Mouse (Mus musculus) forebrain, postnatal 0 days (tissue): Measurements from ENCODE around the gene Slc2a1. TPM values are rescaled to one million over a fixed set of nuclear protein-coding genes. Genes with fewer than 3 reads are reported as not detected.

Experiments used
- ATAC-seq: fragments of 200-750 bp; cut with Nextera tagmentation; 2 replicates; pipeline ENCODE4 v1.8.0; 2017; ENCODE audit warnings: mild to moderate bottlenecking, moderate library complexity
- DNase-seq: peaks from one replicate; pipeline ENCODE4 v3.0.0-alpha.2; 2015
- H3K27ac ChIP-seq: fragments of 300-500 bp; sonication (generic); 2 replicates; pipeline ENCODE4 v1.5.1; 2014; ENCODE audit warnings: low read depth, mild to moderate bottlenecking, antibody characterized with exemption, low read length, moderate library complexity, mixed read lengths
- H3K27me3 ChIP-seq: fragments of 300-500 bp; sonication (generic); 2 replicates; pipeline ENCODE4 v1.6.1; 2014; ENCODE audit warnings: mild to moderate bottlenecking, low read length, mixed read lengths; ENCODE audit not compliant: insufficient read depth
- H3K36me3 ChIP-seq: fragments of 300-500 bp; sonication (generic); 2 replicates; pipeline ENCODE4 v1.6.1; 2014; ENCODE audit warnings: mild to moderate bottlenecking, moderate library complexity; ENCODE audit not compliant: insufficient read depth
- H3K4me1 ChIP-seq: fragments of 300-500 bp; sonication (generic); 2 replicates; pipeline ENCODE4 v1.6.1; 2014; ENCODE audit warnings: antibody characterized with exemption; ENCODE audit not compliant: insufficient read depth
- H3K4me2 ChIP-seq: fragments of 300-500 bp; sonication (generic); 2 replicates; pipeline ENCODE4 v1.6.1; 2014; ENCODE audit warnings: low read depth, mild to moderate bottlenecking, moderate library complexity
- H3K4me3 ChIP-seq: fragments of 300-500 bp; sonication (generic); 2 replicates; pipeline ENCODE4 v1.5.1; 2014; ENCODE audit warnings: low read depth, low read length, mixed read lengths
- H3K9ac ChIP-seq: fragments of 300-500 bp; sonication (generic); 2 replicates; pipeline ENCODE4 v1.6.1; 2014; ENCODE audit warnings: mild to moderate bottlenecking
- H3K9me3 ChIP-seq: fragments of 300-500 bp; sonication (generic); 2 replicates; pipeline ENCODE4 v1.6.1; 2016; ENCODE audit warnings: low read length
- CTCF ChIP-seq: sonication (generic); IDR thresholded peaks from 2 replicates; pipeline ENCODE4 v1.5.1; 2016; ENCODE audit warnings: antibody characterized with exemption, control low read depth, low read depth
- WGBS: fragments of 180-500 bp; shearing (Covaris S2); extraction: QIAGEN DNeasy Blood & Tissue Kit; methylation state at CpG from one replicate; pipeline ENCODE4 v1.1.7; 2014; 5-methylcytosine and 5-hydroxymethylcytosine counted together
- polyA plus RNA-seq: library from polyadenylated mRNA; unstranded; fragments of >200 nt; fragmentation: Nextera tagmentation; extraction: Ambion mirVana; gene quantifications from 2 replicates; pipeline ENCODE4 v1.2.1, GENCODE M21; 2015
- total RNA-seq: library from RNA; depleted of rRNA; stranded (reverse); fragments of >200 nt; gene quantifications from 2 replicates; pipeline ENCODE4 v1.2.3, GENCODE M21; 2014

Gene Slc2a1
- total and polyA plus RNA-seq, 2 experiments from 2014 or later, result 41.4 to 64.8 TPM

DNA sequence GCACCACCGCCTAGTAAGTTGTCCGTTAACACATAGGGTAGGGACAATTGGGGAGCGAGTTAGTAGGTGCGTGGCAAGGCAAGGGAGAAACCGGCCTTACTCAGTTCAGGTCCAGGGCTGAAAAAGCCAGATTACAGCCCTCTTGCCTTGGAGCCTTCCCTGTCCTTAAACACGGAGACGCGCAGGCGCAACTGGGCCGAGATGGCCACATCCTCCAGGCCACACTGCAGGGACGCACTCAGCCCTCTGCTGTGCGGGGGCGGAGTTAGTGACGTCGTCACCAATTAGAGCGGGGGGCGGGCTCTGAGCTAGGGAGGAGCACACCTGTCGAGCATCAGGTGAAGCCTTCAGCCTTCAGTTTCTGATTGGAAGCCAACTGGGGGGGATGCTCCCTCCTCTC is 29.7 kb downstream of the Slc2a1 start:
- H3K9ac ChIP-seq, result peak overlapping the region; percentile 39

DNA sequence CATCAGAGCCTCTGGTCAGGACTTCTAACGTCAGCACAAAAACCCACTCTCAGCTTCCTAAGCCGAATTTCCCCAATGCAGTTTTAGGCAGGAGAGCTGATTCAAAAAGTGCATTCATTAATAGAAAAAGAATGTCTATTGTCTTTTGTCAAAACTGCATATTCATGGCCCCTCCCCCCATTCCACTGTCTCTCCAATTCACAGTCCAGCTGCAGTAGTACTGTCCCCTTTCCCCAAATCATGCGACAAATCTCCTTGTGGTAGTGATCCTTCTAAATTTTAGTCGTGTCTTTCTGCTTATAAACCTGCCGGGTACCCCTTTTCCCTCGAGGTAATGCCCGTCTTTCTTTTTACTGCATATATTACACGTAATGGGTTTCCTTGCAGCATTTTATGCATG is 30.3 kb downstream of the Slc2a1 start:
- H3K27ac ChIP-seq, result peak overlapping the region; percentile 21; the same call in 1 of the 2 replicates
- H3K4me2 ChIP-seq, result peak overlapping the region; percentile 53
- no peak for DNase-seq
- H3K4me1 ChIP-seq, result 0 out of 2 replicates have a peak, but pooled peaks cover 5% of the 10 kb centered on the region
- H3K27me3 ChIP-seq, result no peaks in the 10 kb centered on the region
- no peaks in the 10 kb centered on the region for H3K9me3 ChIP-seq
- no peak for ATAC-seq
- peak overlapping the region; percentile 24 for H3K4me3 ChIP-seq
- TF ChIP-seq CTCF, result no peak
- 47% methylated on average over 8 of the region's 8 CpGs for WGBS
- peaks cover 23% of the 10 kb centered on the region for H3K36me3 ChIP-seq
- peak overlapping the region; percentile 39; the same call in 1 of the 2 replicates for H3K9ac ChIP-seq

More for the DNA sequence above, 29.7 kb downstream of the Slc2a1 start:
- peak overlapping the region; percentile 53 for H3K4me2 ChIP-seq
- no peak for TF ChIP-seq CTCF
- H3K27me3 ChIP-seq, result no peaks in the 10 kb centered on the region
- H3K4me3 ChIP-seq, result peak overlapping the region; percentile 24
- peak; percentile 83 for DNase-seq
- peak overlapping the region; percentile 21; the same call in 1 of the 2 replicates for H3K27ac ChIP-seq
- 0 out of 2 replicates have a peak, but pooled peaks cover 5% of the 10 kb centered on the region for H3K4me1 ChIP-seq
- peak; percentile 75 for ATAC-seq
- 14% methylated on average over 18 of the region's 18 CpGs for WGBS
- H3K9me3 ChIP-seq, result no peaks in the 10 kb centered on the region
- H3K36me3 ChIP-seq, result peaks cover 29% of the 10 kb centered on the region

GRCm38 (mm10) chr4:119140126-119140525 is 31.6 kb downstream of the Slc2a1 start:
- no peak overlapping the region for H3K4me3 ChIP-seq
- H3K36me3 ChIP-seq, result peaks cover 12% of the 10 kb centered on the region; the same call in 1 of the 2 replicates
- no peak overlapping the region for H3K27ac ChIP-seq
- no peak overlapping the region for H3K4me2 ChIP-seq
- H3K9me3 ChIP-seq, result no peaks in the 10 kb centered on the region
- WGBS, result 51% methylated on average over 3 of the region's 3 CpGs
- H3K27me3 ChIP-seq, result no peaks in the 10 kb centered on the region
- TF ChIP-seq CTCF, result peak; percentile 71
- DNase-seq (no peak), ATAC-seq (no peak)
- H3K4me1 ChIP-seq, result 0 out of 2 replicates have a peak, but pooled peaks cover 5% of the 10 kb centered on the region
- H3K9ac ChIP-seq, result no peak overlapping the region

DNA sequence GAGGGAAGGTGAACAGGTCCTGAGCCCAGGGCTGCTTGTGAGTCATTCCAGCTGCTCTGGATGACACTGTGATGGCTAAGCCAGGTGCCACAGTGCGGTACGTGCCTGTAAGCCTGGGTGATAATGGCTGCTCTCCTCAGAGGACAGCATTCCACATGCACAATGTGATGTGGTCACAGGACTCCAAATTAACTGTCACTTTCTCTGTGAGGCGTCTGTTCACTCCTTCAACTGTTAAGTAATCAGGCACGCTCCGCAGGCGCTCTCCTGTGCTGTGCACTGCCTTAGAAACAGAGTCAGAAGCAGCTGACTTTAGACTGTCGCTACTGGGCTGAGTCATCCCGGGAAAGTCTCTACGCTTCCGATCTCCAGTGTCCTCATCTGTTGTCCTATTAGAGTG is 32.7 kb downstream of the Slc2a1 start:
- Histone ChIP-seq H3K27ac (no peak overlapping the region), H3K27me3 (no peaks in the 10 kb centered on the region), H3K4me2 (no peak overlapping the region), H3K9me3 (no peaks in the 10 kb centered on the region), H3K4me1 (0 out of 2 replicates have a peak, but pooled peaks cover 5% of the 10 kb centered on the region), H3K4me3 (no peak overlapping the region), H3K36me3 (peaks cover 3% of the 10 kb centered on the region; the same call in 1 of the 2 replicates), H3K9ac (no peak overlapping the region)
- DNase-seq, result no peak
- WGBS, result 62% methylated on average over 10 of the region's 10 CpGs
- TF ChIP-seq CTCF, result no peak
- no peak for ATAC-seq

DNA sequence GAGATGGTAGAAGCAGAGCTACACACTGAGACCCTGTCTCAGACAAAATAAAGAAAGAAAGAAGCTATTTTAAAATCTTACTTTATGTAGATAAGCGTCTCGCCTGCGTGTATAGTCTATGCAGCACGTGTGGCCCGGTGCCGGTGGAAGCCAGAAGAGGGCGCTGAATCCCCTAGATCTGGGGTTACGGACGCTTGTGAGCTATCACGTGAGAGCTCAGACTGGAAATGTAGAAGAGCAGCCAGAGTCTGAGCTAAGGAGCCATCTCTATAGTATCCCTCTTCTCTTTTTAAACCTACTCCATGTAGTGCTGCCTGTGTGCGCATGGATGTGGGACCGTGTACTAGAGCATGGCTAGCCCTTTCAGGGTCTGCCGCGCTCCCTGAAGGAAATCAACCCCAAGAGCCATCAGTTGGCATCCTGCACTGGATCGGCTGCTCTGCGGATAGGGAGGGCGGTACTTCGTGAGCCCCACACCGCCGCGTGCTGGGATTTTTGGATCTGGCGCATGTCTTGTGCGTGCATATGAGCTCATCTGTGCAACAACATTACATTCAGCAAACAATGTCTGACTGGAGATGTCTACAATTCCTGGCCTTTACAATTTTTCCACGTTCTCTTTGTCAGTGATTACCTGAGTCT is 33.8 kb downstream of the Slc2a1 start:
- 0 out of 2 replicates have a peak, but pooled peaks cover 5% of the 10 kb centered on the region for H3K4me1 ChIP-seq
- H3K4me3 ChIP-seq, result peak overlapping the region; percentile 11; the same call in 1 of the 2 replicates
- TF ChIP-seq CTCF, result peak; percentile 71
- peak; percentile 89 for DNase-seq
- H3K36me3 ChIP-seq, result no peaks in the 10 kb centered on the region
- 25% methylated on average over 24 of the region's 24 CpGs for WGBS
- no peaks in the 10 kb centered on the region for H3K9me3 ChIP-seq
- ATAC-seq, result peak; percentile 94
- H3K4me2 ChIP-seq, result peak overlapping the region; percentile 44
- H3K27ac ChIP-seq, result peak overlapping the region; percentile 79
- H3K9ac ChIP-seq, result peak overlapping the region; percentile 33
- H3K27me3 ChIP-seq, result no peaks in the 10 kb centered on the region

- no peak overlapping the region for H3K4me3 ChIP-seq
- H3K36me3 ChIP-seq, result no peaks in the 10 kb centered on the region
- no peaks in the 10 kb centered on the region for H3K27me3 ChIP-seq
- no peak overlapping the region for H3K27ac ChIP-seq
- no peak overlapping the region for H3K9ac ChIP-seq
- H3K4me1 ChIP-seq, result no peaks in the 10 kb centered on the region
- no peak for ATAC-seq
- TF ChIP-seq CTCF, result no peak
- 81% methylated on average over 7 of the region's 7 CpGs for WGBS
- no peak overlapping the region for H3K4me2 ChIP-seq
- no peaks in the 10 kb centered on the region for H3K9me3 ChIP-seq
- DNase-seq, result no peak
These were observed 38.3 kb downstream of the Slc2a1 start for GRCm38 (mm10) chr4:119146816-119147215.

- H3K27ac ChIP-seq, result no peak overlapping the region
- TF ChIP-seq CTCF, result no peak
- WGBS, result 98% methylated on average over 5 of the region's 5 CpGs
- H3K27me3 ChIP-seq, result no peaks in the 10 kb centered on the region
- no peak overlapping the region for H3K4me3 ChIP-seq
- H3K9ac ChIP-seq, result no peak overlapping the region
- ATAC-seq (no peak), DNase-seq (no peak)
- no peak overlapping the region for H3K4me2 ChIP-seq
- H3K4me1 ChIP-seq, result no peaks in the 10 kb centered on the region
- no peaks in the 10 kb centered on the region for H3K36me3 ChIP-seq
- H3K9me3 ChIP-seq, result no peaks in the 10 kb centered on the region
These were observed 38.8 kb downstream of the Slc2a1 start for GRCm38 (mm10) chr4:119147347-119147746.
